Mouse (Mus musculus): Measurements from ENCODE around the gene Art3. TPM values are rescaled to one million over a fixed set of nuclear protein-coding genes. Genes with fewer than 3 reads are reported as not detected.

Art3 gene
- total and polyA plus RNA-seq, 2 experiments from 2014 or later = 186 to 294 TPM

GRCm38 (mm10) chr5:92435025-92435584, 103.5 kb downstream of the Art3 start, which contains the start of gene Nup54:
Gene Nup54, minus strand, starts transcription at chr5:92435219.
- peaks cover 4% of the 10 kb centered on the region; the same call in 1 of the 2 replicates for H3K36me3 ChIP-seq (replicated peaks; ENCODE audit: control insufficient read depth, insufficient read depth, low read length)
- H3K27ac ChIP-seq (ENCODE audit: low read depth) = peak within 1 kb of the TSS; percentile 84
- H3K27me3 ChIP-seq (ENCODE audit: control insufficient read depth, insufficient read depth, low read length) = no peaks in the 10 kb centered on the region
- no peak for TF ChIP-seq CTCF (IDR thresholded peaks at IDR 0.05; ENCODE audit: low read depth)
- 0 out of 2 replicates have a peak, but pooled peaks have one; percentile 26 for TF ChIP-seq EP300 (IDR thresholded peaks at IDR 0.05; ENCODE audit: low read depth)
- peak within 1 kb of the TSS; percentile 84 for H3K4me2 ChIP-seq (ENCODE audit: low read depth, low read length)
- H3K9ac ChIP-seq (replicated peaks; ENCODE audit: low read depth, low read length) = peak within 1 kb of the TSS; percentile 86
- DNase-seq (ENCODE audit: low spot score) (peak; percentile 97), ATAC-seq (ENCODE audit: insufficient read depth, low read depth) (peak; percentile 98)
- H3K4me1 ChIP-seq (ENCODE audit: control insufficient read depth, insufficient read depth) = peaks cover 7% of the 10 kb centered on the region; the same call in 1 of the 2 replicates
- no peaks in the 10 kb centered on the region for H3K9me3 ChIP-seq (replicated peaks; ENCODE audit: control insufficient read depth, low read length)
- peak within 1 kb of the TSS; percentile 97 for H3K4me3 ChIP-seq (ENCODE audit: low read depth, low read length)
- under 1% methylated on average over 34 of the region's 34 CpGs for WGBS

- H3K27ac ChIP-seq (ENCODE audit: low read depth) = no peak overlapping the region
- DNase-seq (ENCODE audit: low spot score) = no peak
- 76% methylated on average over 8 of the region's 8 CpGs for WGBS
- no peak overlapping the region for H3K4me3 ChIP-seq (ENCODE audit: low read depth, low read length)
- no peak overlapping the region for H3K4me2 ChIP-seq (ENCODE audit: low read depth, low read length)
- H3K9me3 ChIP-seq (replicated peaks; ENCODE audit: control insufficient read depth, low read length) = no peaks in the 10 kb centered on the region
- H3K4me1 ChIP-seq (ENCODE audit: control insufficient read depth, insufficient read depth) = peaks cover 15% of the 10 kb centered on the region
- no peak for ATAC-seq (ENCODE audit: insufficient read depth, low read depth)
- H3K27me3 ChIP-seq (ENCODE audit: control insufficient read depth, insufficient read depth, low read length) = no peaks in the 10 kb centered on the region
- TF ChIP-seq EP300 (IDR thresholded peaks at IDR 0.05; ENCODE audit: low read depth) (no peak), CTCF (IDR thresholded peaks at IDR 0.05; ENCODE audit: low read depth) (no peak)
- peaks cover 3% of the 10 kb centered on the region for H3K36me3 ChIP-seq (replicated peaks; ENCODE audit: control insufficient read depth, insufficient read depth, low read length)
- H3K9ac ChIP-seq (replicated peaks; ENCODE audit: low read depth, low read length) = no peak overlapping the region
Measured at GRCm38 (mm10) chr5:92438540-92438939, 106.9 kb downstream of the Art3 start.

DNA sequence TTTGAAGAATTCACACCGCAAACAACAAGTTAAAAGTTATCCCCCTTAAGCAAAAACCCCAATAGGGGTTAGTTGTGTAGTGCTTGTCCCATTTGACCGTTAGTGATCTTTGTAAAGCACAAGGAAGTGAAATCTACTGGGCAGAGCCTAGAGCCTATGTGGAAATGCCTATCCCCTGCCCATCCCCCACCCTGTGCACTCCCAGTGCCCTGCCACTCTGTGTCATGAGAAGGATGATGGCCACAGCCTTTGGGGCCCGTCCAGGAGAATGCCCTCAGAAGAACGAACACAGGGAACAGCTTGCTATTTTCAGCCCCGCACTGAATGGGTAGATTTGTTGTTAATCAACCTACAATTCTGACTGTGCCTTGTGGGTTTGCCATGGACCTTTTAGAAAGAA, 109.9 kb downstream of the Art3 start:
- Histone ChIP-seq H3K36me3 (replicated peaks; ENCODE audit: control insufficient read depth, insufficient read depth, low read length) (peaks cover 32% of the 10 kb centered on the region), H3K9me3 (replicated peaks; ENCODE audit: control insufficient read depth, low read length) (no peaks in the 10 kb centered on the region), H3K4me3 (ENCODE audit: low read depth, low read length) (no peak overlapping the region), H3K27me3 (ENCODE audit: control insufficient read depth, insufficient read depth, low read length) (no peaks in the 10 kb centered on the region), H3K4me1 (ENCODE audit: control insufficient read depth, insufficient read depth) (peaks cover 8% of the 10 kb centered on the region), H3K4me2 (ENCODE audit: low read depth, low read length) (no peak overlapping the region), H3K9ac (replicated peaks; ENCODE audit: low read depth, low read length) (no peak overlapping the region), H3K27ac (ENCODE audit: low read depth) (peak overlapping the region; percentile 47; the same call in 1 of the 2 replicates)
- DNase-seq (ENCODE audit: low spot score) (no peak), ATAC-seq (ENCODE audit: insufficient read depth, low read depth) (peak; percentile 58)
- TF ChIP-seq EP300 (IDR thresholded peaks at IDR 0.05; ENCODE audit: low read depth) (no peak), CTCF (IDR thresholded peaks at IDR 0.05; ENCODE audit: low read depth) (no peak)
- WGBS = 49% methylated on average over 5 of the region's 5 CpGs

- peak; percentile 72 for ATAC-seq (ENCODE audit: insufficient read depth, low read depth)
- WGBS = 21% methylated on average over 7 of the region's 7 CpGs
- peak overlapping the region; percentile 6 for H3K4me2 ChIP-seq (ENCODE audit: low read depth, low read length)
Measured at GRCm38 (mm10) chr5:92442914-92443313, 111.3 kb downstream of the Art3 start.

DNA sequence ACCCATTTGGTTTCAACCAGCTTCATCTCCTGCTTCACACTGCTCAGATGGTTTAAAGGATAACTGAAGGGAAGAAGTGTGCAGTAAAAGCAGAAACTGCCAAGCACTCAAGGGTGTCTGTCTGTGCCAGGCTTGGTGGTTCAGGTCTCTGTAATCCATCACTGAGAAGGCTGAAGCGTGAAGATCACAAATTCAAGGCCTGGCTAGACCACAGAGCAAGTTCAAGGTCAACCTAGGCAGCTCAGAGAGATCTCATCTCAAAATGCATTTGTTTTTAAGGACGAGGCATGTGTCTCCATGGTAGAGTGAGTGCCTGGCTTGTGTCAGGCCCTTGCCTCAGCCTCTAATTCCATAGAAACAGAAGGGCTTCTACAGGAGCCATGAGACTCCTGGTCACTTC, 113.4 kb downstream of the Art3 start:
- no peaks in the 10 kb centered on the region for H3K9me3 ChIP-seq (replicated peaks; ENCODE audit: control insufficient read depth, low read length)
- ATAC-seq (ENCODE audit: insufficient read depth, low read depth) = no peak
- H3K27me3 ChIP-seq (ENCODE audit: control insufficient read depth, insufficient read depth, low read length) = no peaks in the 10 kb centered on the region
- DNase-seq (ENCODE audit: low spot score) = no peak
- no peak overlapping the region for H3K9ac ChIP-seq (replicated peaks; ENCODE audit: low read depth, low read length)
- H3K4me1 ChIP-seq (ENCODE audit: control insufficient read depth, insufficient read depth) = peaks cover 8% of the 10 kb centered on the region
- H3K4me3 ChIP-seq (ENCODE audit: low read depth, low read length) = no peak overlapping the region
- H3K27ac ChIP-seq (ENCODE audit: low read depth) = no peak overlapping the region
- no peak overlapping the region for H3K4me2 ChIP-seq (ENCODE audit: low read depth, low read length)
- H3K36me3 ChIP-seq (replicated peaks; ENCODE audit: control insufficient read depth, insufficient read depth, low read length) = peaks cover 66% of the 10 kb centered on the region
- WGBS = 70% methylated on average over 2 of the region's 2 CpGs
- TF ChIP-seq EP300 (IDR thresholded peaks at IDR 0.05; ENCODE audit: low read depth) (no peak), CTCF (IDR thresholded peaks at IDR 0.05; ENCODE audit: low read depth) (no peak)

More at GRCm38 (mm10) chr5:92442914-92443313, 111.3 kb downstream of the Art3 start:
- peaks cover 45% of the 10 kb centered on the region for H3K36me3 ChIP-seq (replicated peaks; ENCODE audit: control insufficient read depth, insufficient read depth, low read length)
- no peak overlapping the region for H3K9ac ChIP-seq (replicated peaks; ENCODE audit: low read depth, low read length)
- no peaks in the 10 kb centered on the region for H3K9me3 ChIP-seq (replicated peaks; ENCODE audit: control insufficient read depth, low read length)
- H3K27ac ChIP-seq (ENCODE audit: low read depth) = peak overlapping the region; percentile 78
- no peaks in the 10 kb centered on the region for H3K27me3 ChIP-seq (ENCODE audit: control insufficient read depth, insufficient read depth, low read length)
- H3K4me3 ChIP-seq (ENCODE audit: low read depth, low read length) = no peak overlapping the region
- H3K4me1 ChIP-seq (ENCODE audit: control insufficient read depth, insufficient read depth) = peaks cover 8% of the 10 kb centered on the region
- peak; percentile 76 for DNase-seq (ENCODE audit: low spot score)
- TF ChIP-seq EP300 (IDR thresholded peaks at IDR 0.05; ENCODE audit: low read depth) (no peak), CTCF (IDR thresholded peaks at IDR 0.05; ENCODE audit: low read depth) (no peak)

- peaks cover 84% of the 10 kb centered on the region for H3K36me3 ChIP-seq (replicated peaks; ENCODE audit: control insufficient read depth, insufficient read depth, low read length)
- H3K4me2 ChIP-seq (ENCODE audit: low read depth, low read length) = no peak overlapping the region
- WGBS = 93% methylated on average over 5 of the region's 5 CpGs
- H3K9ac ChIP-seq (replicated peaks; ENCODE audit: low read depth, low read length) = no peak overlapping the region
- H3K27ac ChIP-seq (ENCODE audit: low read depth) = no peak overlapping the region
- H3K9me3 ChIP-seq (replicated peaks; ENCODE audit: control insufficient read depth, low read length) = no peaks in the 10 kb centered on the region
- ATAC-seq (ENCODE audit: insufficient read depth, low read depth) = no peak
- DNase-seq (ENCODE audit: low spot score) = no peak
- no peaks in the 10 kb centered on the region for H3K27me3 ChIP-seq (ENCODE audit: control insufficient read depth, insufficient read depth, low read length)
- no peak overlapping the region for H3K4me3 ChIP-seq (ENCODE audit: low read depth, low read length)
- TF ChIP-seq EP300 (IDR thresholded peaks at IDR 0.05; ENCODE audit: low read depth) (no peak), CTCF (IDR thresholded peaks at IDR 0.05; ENCODE audit: low read depth) (no peak)
- peaks cover 4% of the 10 kb centered on the region; the same call in 1 of the 2 replicates for H3K4me1 ChIP-seq (ENCODE audit: control insufficient read depth, insufficient read depth)
Measured at GRCm38 (mm10) chr5:92446736-92447135, 115.1 kb downstream of the Art3 start.

Data from heart, postnatal 0 days (tissue).